Mouse (Mus musculus): Measurements from ENCODE around the gene Agbl1.

GRCm38 (mm10) chr7:76674856-76675255 lies 445.2 kb downstream of the Agbl1 start:
- TF ChIP-seq CTCF (IDR thresholded peaks at IDR 0.05; ENCODE audit: low read depth) (no peak), EP300 (optimal IDR thresholded peaks at IDR 0.05) (no peak)
